Mouse (Mus musculus) G1E (cell line): ENCODE measurements around the gene Oxld1.

Experiments used
- CTCF ChIP-seq: IDR thresholded peaks from 2 replicates; pipeline ENCODE4 v1.5.1; 2012; ENCODE audit warnings: low read depth, low read length, inconsistent platforms, mixed read lengths
- GATA1 ChIP-seq: IDR thresholded peaks from 2 replicates; pipeline ENCODE4 v1.6.1; 2012; ENCODE audit warnings: borderline replicate concordance, low read length, inconsistent platforms, mixed read lengths
- GATA2 ChIP-seq: IDR thresholded peaks from 2 replicates; pipeline ENCODE4 v1.6.1; 2012; ENCODE audit warnings: low read depth, low read length, inconsistent platforms, borderline replicate concordance
- POLR2AphosphoS5 ChIP-seq: IDR thresholded peaks from 2 replicates; pipeline ENCODE4 v1.6.1; 2012; ENCODE audit warnings: low read depth, low read length, inconsistent platforms; ENCODE audit not compliant: insufficient replicate concordance
- TAL1 ChIP-seq: conservative IDR thresholded peaks from 2 replicates; pipeline ENCODE4 v1.6.1; 2012; ENCODE audit warnings: low read depth, low read length, inconsistent platforms, mixed read lengths

DNA sequence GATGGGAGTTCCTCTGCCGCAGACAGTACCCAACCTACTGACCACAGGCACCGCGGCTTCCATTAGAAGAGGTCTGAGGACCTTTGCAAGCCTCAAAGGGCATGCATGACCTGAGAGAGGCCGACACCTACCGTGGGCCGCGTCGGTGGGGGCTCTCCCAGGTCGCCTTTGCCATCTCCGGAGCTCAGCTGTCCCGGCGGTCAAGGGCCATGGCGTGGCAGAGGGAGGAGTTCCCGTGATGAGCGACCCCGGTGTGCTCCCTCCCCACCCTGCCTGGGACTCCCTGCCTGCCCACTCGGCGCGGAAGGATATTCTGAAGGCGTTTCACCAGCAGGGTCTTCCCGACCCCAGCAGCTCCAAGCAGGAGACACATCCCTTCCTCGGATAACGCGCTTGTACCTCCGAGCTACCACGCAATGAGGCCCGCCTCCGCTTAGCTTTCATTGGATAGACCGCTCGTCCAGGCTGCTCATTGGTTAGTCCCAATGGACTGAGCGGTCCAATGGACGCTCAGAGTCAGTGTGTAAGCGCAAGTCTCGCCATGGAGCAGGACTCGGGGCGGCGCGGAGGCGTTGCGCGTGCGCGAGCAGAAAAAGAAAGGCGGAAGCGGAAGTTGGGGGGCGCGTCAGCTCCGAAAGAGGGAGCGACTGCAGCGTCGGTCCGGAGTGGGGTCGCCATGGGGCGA lies 9.3 kb upstream of the Oxld1 start, which contains the start of gene Arl16:
- TF ChIP-seq CTCF (no peak), GATA1 (no peak), TAL1 (no peak), GATA2 (no peak), POLR2AphosphoS5 (no peak)
